Mouse (Mus musculus) lung, postnatal 0 days (tissue): ENCODE data around the gene Arl5c. TPM values are rescaled to one million over a fixed set of nuclear protein-coding genes. Genes with fewer than 3 reads are reported as not detected.

Experiments used
- ATAC-seq: fragments of 200-750 bp; cut with Nextera tagmentation; 2 replicates; pipeline ENCODE4 v1.8.0; 2017; ENCODE audit warnings: moderate library complexity
- DNase-seq: peaks from one replicate; pipeline ENCODE4 v3.0.0-alpha.2; 2016; ENCODE audit warnings: low spot score
- H3K27ac ChIP-seq: fragments of 300-500 bp; sonication (generic); 2 replicates; pipeline ENCODE4 v1.5.1; 2014; ENCODE audit warnings: antibody characterized with exemption, mild to moderate bottlenecking, low read length, mixed read lengths
- H3K27me3 ChIP-seq: fragments of 300-500 bp; sonication (generic); replicated peaks from 2 replicates; pipeline ENCODE4 v1.6.1; 2014; ENCODE audit warnings: low read length, mixed read lengths; ENCODE audit not compliant: insufficient read depth
- H3K36me3 ChIP-seq: fragments of 300-500 bp; sonication (generic); 2 replicates; pipeline ENCODE4 v1.6.1; 2014; ENCODE audit warnings: low read length, mixed read lengths; ENCODE audit not compliant: insufficient read depth
- H3K4me1 ChIP-seq: fragments of 300-500 bp; sonication (generic); 2 replicates; pipeline ENCODE4 v1.6.1; 2014; ENCODE audit warnings: antibody characterized with exemption, low read depth, low read length, mixed read lengths; ENCODE audit not compliant: insufficient read depth
- H3K4me2 ChIP-seq: fragments of 300-500 bp; sonication (generic); replicated peaks from 2 replicates; pipeline ENCODE4 v1.6.1; 2014; ENCODE audit warnings: low read depth, mild to moderate bottlenecking, low read length, moderate library complexity, mixed read lengths
- H3K4me3 ChIP-seq: fragments of 300-500 bp; sonication (generic); 2 replicates; pipeline ENCODE4 v1.5.1; 2014; ENCODE audit warnings: low read depth, low read length
- H3K9ac ChIP-seq: fragments of 300-500 bp; sonication (generic); replicated peaks from 2 replicates; pipeline ENCODE4 v1.6.1; 2014; ENCODE audit warnings: low read depth, mild to moderate bottlenecking
- H3K9me3 ChIP-seq: fragments of 300-500 bp; sonication (generic); 2 replicates; pipeline ENCODE4 v1.6.1; 2016; ENCODE audit warnings: low read length, mixed read lengths
- CTCF ChIP-seq: IDR thresholded peaks from 2 replicates; pipeline ENCODE4 v1.5.1; 2016; ENCODE audit warnings: antibody characterized with exemption, mild to moderate bottlenecking
- EP300 ChIP-seq: IDR thresholded peaks from 2 replicates; pipeline ENCODE4 v1.6.1; 2016; ENCODE audit warnings: antibody characterized with exemption, mild to moderate bottlenecking, control low read depth
- WGBS: fragments of 180-500 bp; shearing (Covaris S2); extraction: QIAGEN DNeasy Blood & Tissue Kit; methylation state at CpG from one replicate; pipeline ENCODE4 v1.1.7; 2014; 5-methylcytosine and 5-hydroxymethylcytosine counted together
- polyA plus RNA-seq: library from polyadenylated mRNA; unstranded; fragments of >200 nt; fragmentation: Nextera tagmentation; extraction: Ambion mirVana; gene quantifications from 2 replicates; pipeline ENCODE4 v1.2.1, GENCODE M21; 2015

Arl5c gene
- polyA plus RNA-seq, 1 experiment from 2014 or later: 4.6 TPM

DNA sequence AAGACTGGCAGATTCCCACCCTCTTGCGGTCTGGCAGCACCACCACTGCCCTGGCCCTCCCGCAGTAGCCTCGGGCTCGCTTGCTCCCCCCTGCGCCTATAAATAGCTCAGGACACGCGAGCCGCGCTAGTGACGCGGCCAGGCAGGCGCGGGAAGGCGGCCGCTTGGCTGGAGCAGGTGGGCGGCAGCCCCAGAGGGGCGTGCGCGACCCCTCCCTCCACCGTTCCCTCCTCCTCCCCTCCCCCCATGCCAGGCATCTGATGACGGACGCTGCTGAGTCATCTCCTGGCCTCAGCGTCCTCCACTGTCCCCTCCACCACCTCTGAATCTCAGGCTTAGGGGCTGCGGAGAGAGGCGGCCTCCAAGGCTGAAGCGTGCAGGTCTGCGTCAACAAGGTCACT lies 40.0 kb upstream of the Arl5c start:
- no peaks in the 10 kb centered on the region for H3K9me3 ChIP-seq
- ATAC-seq (peak; percentile 68), DNase-seq (peak; percentile 58)
- 0 out of 2 replicates have a peak, but pooled peaks cover 6% of the 10 kb centered on the region for H3K4me1 ChIP-seq
- no peak overlapping the region for H3K27ac ChIP-seq
- TF ChIP-seq EP300 (no peak), CTCF (no peak)
- peak overlapping the region; percentile 20; the same call in 1 of the 2 replicates for H3K4me3 ChIP-seq
- under 1% methylated on average over 14 of the region's 27 CpGs for WGBS
- H3K9ac ChIP-seq: no peak overlapping the region
- peaks cover 2% of the 10 kb centered on the region; the same call in 1 of the 2 replicates for H3K36me3 ChIP-seq
- peaks cover 9% of the 10 kb centered on the region; the same call in 1 of the 2 replicates for H3K27me3 ChIP-seq
- peak overlapping the region; percentile 50 for H3K4me2 ChIP-seq

DNA sequence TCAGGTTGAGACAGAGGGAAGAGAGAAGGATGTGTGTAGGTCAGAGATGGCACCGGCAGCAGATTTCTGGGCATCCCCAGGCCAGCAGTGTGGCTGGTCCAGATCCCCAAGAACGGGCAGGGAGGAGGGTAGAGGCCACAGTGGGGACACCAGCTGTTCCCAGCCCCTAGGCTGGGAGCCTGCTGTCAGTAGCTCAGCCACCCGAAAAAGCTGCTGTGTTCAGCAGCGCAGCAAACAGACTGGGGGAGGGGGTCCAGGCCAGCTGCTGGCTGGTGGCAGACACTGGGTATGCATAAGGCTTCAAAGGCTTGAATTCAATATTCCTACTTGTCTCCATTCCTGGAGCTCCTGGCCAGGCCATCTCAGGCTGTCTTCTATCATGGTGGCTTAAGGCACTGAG lies 38.9 kb upstream of the Arl5c start:
- no peak for TF ChIP-seq CTCF
- WGBS: 43% methylated on average over 4 of the region's 4 CpGs
- Histone ChIP-seq H3K9ac (no peak overlapping the region), H3K4me2 (no peak overlapping the region), H3K27me3 (peaks cover 9% of the 10 kb centered on the region; the same call in 1 of the 2 replicates), H3K9me3 (no peaks in the 10 kb centered on the region), H3K27ac (no peak overlapping the region), H3K36me3 (peaks cover 8% of the 10 kb centered on the region; the same call in 1 of the 2 replicates), H3K4me1 (0 out of 2 replicates have a peak, but pooled peaks cover 6% of the 10 kb centered on the region), H3K4me3 (no peak overlapping the region)
- ATAC-seq (no peak), DNase-seq (no peak)

DNA sequence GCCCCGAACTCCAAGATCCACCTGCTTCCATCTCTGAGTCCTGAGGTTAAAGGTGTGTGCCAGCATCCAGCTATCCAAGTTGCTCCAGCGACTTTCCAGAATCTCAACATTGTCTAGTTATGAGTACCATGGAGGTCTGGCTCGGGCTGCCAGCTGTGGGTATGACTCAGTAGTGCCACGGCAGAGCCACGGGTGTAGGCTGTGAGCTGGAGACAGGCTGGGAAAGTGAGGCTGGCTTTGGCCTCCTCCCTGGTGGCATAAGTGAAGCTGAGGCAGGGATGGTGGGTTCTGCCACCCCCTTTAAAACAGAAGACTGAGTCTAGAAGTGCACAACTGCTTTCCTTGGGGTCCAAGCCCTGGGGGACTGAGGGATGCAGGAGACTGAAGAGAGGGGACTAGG lies 38.1 kb upstream of the Arl5c start:
- H3K9me3 ChIP-seq: no peaks in the 10 kb centered on the region
- no peak for ATAC-seq
- 0 out of 2 replicates have a peak, but pooled peaks cover 6% of the 10 kb centered on the region for H3K4me1 ChIP-seq
- H3K27me3 ChIP-seq: peaks cover 9% of the 10 kb centered on the region; the same call in 1 of the 2 replicates
- DNase-seq: no peak
- WGBS: 72% methylated on average over 5 of the region's 5 CpGs
- TF ChIP-seq CTCF (no peak), EP300 (no peak)
- no peak overlapping the region for H3K9ac ChIP-seq
- H3K36me3 ChIP-seq: peaks cover 9% of the 10 kb centered on the region; the same call in 1 of the 2 replicates
- H3K27ac ChIP-seq: no peak overlapping the region
- H3K4me2 ChIP-seq: no peak overlapping the region
- no peak overlapping the region for H3K4me3 ChIP-seq

DNA sequence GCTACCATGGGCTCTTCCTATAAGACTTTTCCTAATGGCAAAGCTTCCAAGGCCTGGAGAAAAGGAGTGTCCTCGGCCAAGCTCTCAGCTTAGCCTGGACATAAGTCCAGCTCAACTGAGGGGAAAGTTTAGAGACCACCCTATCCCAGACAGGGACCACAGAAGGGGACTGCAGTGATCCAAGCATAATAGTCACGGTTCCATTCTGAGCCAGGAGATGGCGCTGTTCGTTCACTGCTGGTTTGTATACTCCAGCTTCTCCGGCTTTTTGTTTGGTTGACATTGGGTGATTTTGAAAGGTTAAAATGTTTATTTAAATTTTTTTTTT lies 35.4 kb upstream of the Arl5c start:
- 8% methylated on average over 5 of the region's 5 CpGs for WGBS
- H3K27ac ChIP-seq: no peak overlapping the region
- peaks cover 1% of the 10 kb centered on the region; the same call in 1 of the 2 replicates for H3K27me3 ChIP-seq
- H3K36me3 ChIP-seq: peaks cover 11% of the 10 kb centered on the region; the same call in 1 of the 2 replicates
- H3K9me3 ChIP-seq: no peaks in the 10 kb centered on the region
- no peak overlapping the region for H3K4me2 ChIP-seq
- DNase-seq (peak; percentile 79), ATAC-seq (no peak)
- no peak overlapping the region for H3K4me3 ChIP-seq
- TF ChIP-seq EP300 (no peak), CTCF (peak; percentile 92)
- no peak overlapping the region for H3K9ac ChIP-seq
- H3K4me1 ChIP-seq: 0 out of 2 replicates have a peak, but pooled peaks cover 6% of the 10 kb centered on the region

DNA sequence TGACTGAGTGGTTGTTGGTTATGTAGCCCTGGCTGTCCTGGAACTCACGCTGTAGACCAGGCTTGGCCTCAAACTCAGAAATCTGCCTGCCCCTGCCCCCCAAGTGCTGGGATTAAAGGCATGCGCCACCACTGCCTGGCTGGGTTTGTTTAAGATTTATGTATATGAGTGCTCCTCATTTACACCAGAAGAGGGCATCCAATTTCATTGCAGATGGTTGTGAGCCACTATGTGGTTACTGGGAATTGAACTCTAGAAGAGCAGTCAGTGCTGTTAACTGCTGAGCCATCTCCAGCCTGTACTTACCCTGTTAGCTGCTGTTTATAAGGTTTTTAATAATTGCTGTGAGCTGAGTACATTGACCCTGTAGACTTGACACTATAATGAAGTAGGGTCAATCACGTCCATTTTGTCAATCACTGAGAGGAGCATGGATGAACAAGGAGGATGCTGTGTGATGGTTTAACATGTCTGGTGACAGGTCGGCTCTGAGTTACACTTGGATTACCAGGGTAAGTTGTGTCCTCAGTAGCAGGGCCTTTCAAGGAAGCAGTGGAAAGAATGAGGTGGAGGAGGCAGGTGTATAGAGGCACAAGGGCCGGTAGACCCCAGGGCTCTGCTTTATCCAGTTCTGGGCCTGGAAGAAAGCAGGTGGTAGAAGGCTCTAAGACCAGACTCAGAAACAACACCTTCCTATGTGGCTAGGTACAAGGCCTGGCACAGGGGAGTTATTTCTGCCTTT lies 34.9 kb upstream of the Arl5c start:
- H3K9ac ChIP-seq: no peak overlapping the region
- peaks cover 11% of the 10 kb centered on the region; the same call in 1 of the 2 replicates for H3K36me3 ChIP-seq
- ATAC-seq (no peak), DNase-seq (no peak)
- H3K27me3 ChIP-seq: no peaks in the 10 kb centered on the region
- no peak overlapping the region for H3K4me2 ChIP-seq
- peaks cover 3% of the 10 kb centered on the region; the same call in 1 of the 2 replicates for H3K4me1 ChIP-seq
- no peak for TF ChIP-seq EP300
- TF ChIP-seq CTCF: peak; percentile 38
- WGBS: 46% methylated on average over 5 of the region's 5 CpGs
- H3K27ac ChIP-seq: no peak overlapping the region
- no peaks in the 10 kb centered on the region for H3K9me3 ChIP-seq
- H3K4me3 ChIP-seq: no peak overlapping the region

DNA sequence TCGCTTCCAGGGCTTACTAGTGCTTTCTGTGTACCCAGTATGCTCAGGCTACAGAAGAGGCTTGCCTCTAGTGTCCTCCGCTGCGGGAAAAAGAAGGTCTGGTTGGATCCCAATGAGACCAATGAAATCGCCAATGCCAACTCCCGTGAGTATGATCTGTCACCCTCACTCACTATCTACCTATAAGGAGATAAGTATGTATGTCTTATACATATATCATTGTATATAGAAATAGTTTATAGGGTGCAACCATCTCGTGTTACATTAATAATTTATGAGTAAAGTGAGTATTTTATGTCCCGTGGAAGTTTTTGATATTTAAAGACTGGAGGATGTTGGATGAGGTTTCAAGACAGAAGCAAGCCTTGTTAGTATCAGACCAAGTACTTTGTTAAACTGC lies 31.8 kb upstream of the Arl5c start:
- Histone ChIP-seq H3K9ac (peak overlapping the region; percentile 95; the same call in 1 of the 2 replicates), H3K27ac (peak overlapping the region; percentile 89; the same call in 1 of the 2 replicates), H3K4me2 (peak overlapping the region; percentile 86), H3K4me1 (peaks cover 7% of the 10 kb centered on the region; the same call in 1 of the 2 replicates), H3K4me3 (peak overlapping the region; percentile 93), H3K27me3 (no peaks in the 10 kb centered on the region), H3K9me3 (no peaks in the 10 kb centered on the region), H3K36me3 (peaks cover 11% of the 10 kb centered on the region; the same call in 1 of the 2 replicates)
- WGBS: 13% methylated on average over 7 of the region's 7 CpGs
- ATAC-seq (no peak), DNase-seq (no peak)
- TF ChIP-seq EP300 (no peak), CTCF (no peak)
